Mouse (Mus musculus): Measurements from ENCODE around the gene 2310011J03Rik. TPM values are rescaled to one million over a fixed set of nuclear protein-coding genes. Genes with fewer than 3 reads are reported as not detected.

The 2310011J03Rik gene
- total and polyA plus RNA-seq, 3 experiments = 13.3 to 27.3 (median 14.5) TPM

DNA sequence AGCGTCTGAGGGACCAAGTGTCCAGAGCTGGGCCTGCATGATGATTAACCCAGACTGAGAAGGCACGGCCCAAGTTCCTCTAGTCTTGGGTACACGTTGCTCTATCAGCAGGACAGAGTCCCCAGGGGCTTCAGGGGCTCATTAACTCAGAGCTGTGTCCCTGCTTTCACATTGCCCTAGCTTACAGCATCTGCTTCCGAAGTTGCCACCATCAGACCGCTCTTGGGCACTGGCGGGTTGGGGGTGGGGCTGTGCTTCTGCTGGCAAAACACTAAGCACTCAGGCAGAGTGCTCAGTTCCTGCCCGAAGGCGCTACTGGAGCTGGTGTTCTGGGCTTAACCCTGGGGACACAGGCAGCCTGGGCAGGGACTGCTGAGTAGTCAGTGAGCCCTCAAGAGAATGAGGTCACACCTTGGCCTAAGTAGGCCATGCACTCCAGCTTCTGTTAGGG lies 38.4 kb downstream of the 2310011J03Rik start:
- Histone ChIP-seq H3K4me3 (no peak overlapping the region), H3K36me3 (ENCODE audit: control insufficient read depth, insufficient read depth, low read length) (no peaks in the 10 kb centered on the region), H3K79me2 (replicated peaks; ENCODE audit: control insufficient read depth, insufficient read depth, low read length) (no peaks in the 10 kb centered on the region), H3K4me1 (ENCODE audit: control insufficient read depth, insufficient read depth, low read length) (peaks cover 4% of the 10 kb centered on the region; the same call in 1 of the 2 replicates), H3K27me3 (ENCODE audit: control insufficient read depth, insufficient read depth, low read length) (no peaks in the 10 kb centered on the region), H3K9ac (ENCODE audit: low read depth, low read length) (no peak overlapping the region), H3K27ac (peak overlapping the region; percentile 78)
- intact Hi-C loops (cut with DNase I) = loop anchor here (1.0 kb wide), 1 partner anchor 30 kb away; no protein-coding TSS in a partner anchor
- 42% methylated on average over 8 of the region's 8 CpGs for WGBS
- peak in 1 of 2 experiments; percentile 62 for DNase-seq
- TF ChIP-seq EP300 (IDR thresholded peaks at IDR 0.05; ENCODE audit: insufficient read depth, low read depth, low read length) (no peak), POLR2A (IDR thresholded peaks at IDR 0.05; ENCODE audit: insufficient read depth, low read depth, low read length) (no peak), CTCF (IDR thresholded peaks at IDR 0.05) (no peak)

- no peaks in the 10 kb centered on the region for H3K27me3 ChIP-seq (ENCODE audit: control insufficient read depth, insufficient read depth, low read length)
- H3K9ac ChIP-seq (ENCODE audit: low read depth, low read length) = no peak overlapping the region
- WGBS = 55% methylated on average over 7 of the region's 7 CpGs
- H3K4me1 ChIP-seq (ENCODE audit: control insufficient read depth, insufficient read depth, low read length) = peaks cover 4% of the 10 kb centered on the region; the same call in 1 of the 2 replicates
- H3K79me2 ChIP-seq (replicated peaks; ENCODE audit: control insufficient read depth, insufficient read depth, low read length) = no peaks in the 10 kb centered on the region
- TF ChIP-seq POLR2A (IDR thresholded peaks at IDR 0.05; ENCODE audit: insufficient read depth, low read depth, low read length) = 0 out of 2 replicates have a peak, but pooled peaks have one; percentile 19
- TF ChIP-seq CTCF (IDR thresholded peaks at IDR 0.05) = no peak
- TF ChIP-seq EP300 (IDR thresholded peaks at IDR 0.05; ENCODE audit: insufficient read depth, low read depth, low read length) = peak; percentile 87
- peak overlapping the region; percentile 78 for H3K27ac ChIP-seq
- no peaks in the 10 kb centered on the region for H3K36me3 ChIP-seq (ENCODE audit: control insufficient read depth, insufficient read depth, low read length)
- no peak overlapping the region for H3K4me3 ChIP-seq
- intact Hi-C loops (cut with DNase I) = loop anchor here (1.0 kb wide), 1 partner anchor 29 kb away; no protein-coding TSS in a partner anchor
- DNase-seq = peak in 1 of 2 experiments; percentile 69
These were observed 39.0 kb downstream of the 2310011J03Rik start for GRCm38 (mm10) chr10:80281304-80281703.

GRCm38 (mm10) chr10:80279273-80279672 lies 41.1 kb downstream of the 2310011J03Rik start:
- no peaks in the 10 kb centered on the region for H3K27me3 ChIP-seq (ENCODE audit: control insufficient read depth, insufficient read depth, low read length)
- no peak overlapping the region for H3K27ac ChIP-seq
- 87% methylated on average over 12 of the region's 12 CpGs for WGBS
- H3K9ac ChIP-seq (ENCODE audit: low read depth, low read length) = no peak overlapping the region
- intact Hi-C loops (cut with DNase I) = no loop called here
- no peaks in the 10 kb centered on the region for H3K79me2 ChIP-seq (replicated peaks; ENCODE audit: control insufficient read depth, insufficient read depth, low read length)
- TF ChIP-seq POLR2A (IDR thresholded peaks at IDR 0.05; ENCODE audit: insufficient read depth, low read depth, low read length) = no peak
- no peak for TF ChIP-seq CTCF (IDR thresholded peaks at IDR 0.05)
- no peak for TF ChIP-seq EP300 (IDR thresholded peaks at IDR 0.05; ENCODE audit: insufficient read depth, low read depth, low read length)
- no peaks in the 10 kb centered on the region for H3K36me3 ChIP-seq (ENCODE audit: control insufficient read depth, insufficient read depth, low read length)
- H3K4me1 ChIP-seq (ENCODE audit: control insufficient read depth, insufficient read depth, low read length) = peaks cover 4% of the 10 kb centered on the region; the same call in 1 of the 2 replicates
- DNase-seq = no peak
- H3K4me3 ChIP-seq = no peak overlapping the region

DNA sequence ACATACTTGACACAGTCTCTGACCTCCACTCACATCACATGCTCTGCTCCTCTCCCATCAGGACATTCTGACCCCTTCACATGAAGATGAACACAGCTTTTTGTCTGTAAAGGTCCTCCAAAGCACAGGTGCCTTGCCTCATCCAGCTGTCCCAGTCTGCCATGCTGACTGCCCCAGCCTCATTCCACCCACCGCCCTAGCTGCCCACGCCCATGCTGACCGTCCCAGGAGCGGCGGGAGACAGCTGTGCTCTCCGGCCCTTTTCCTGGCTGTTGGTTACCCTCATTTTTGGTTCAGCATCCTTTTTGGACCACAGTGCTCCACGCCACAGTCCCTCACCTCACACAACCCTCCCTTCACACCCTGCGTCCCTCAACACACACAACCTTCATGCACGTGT lies 41.9 kb downstream of the 2310011J03Rik start:
- 92% methylated on average over 9 of the region's 9 CpGs for WGBS
- H3K27me3 ChIP-seq (ENCODE audit: control insufficient read depth, insufficient read depth, low read length) = no peaks in the 10 kb centered on the region
- no peak overlapping the region for H3K4me3 ChIP-seq
- DNase-seq = no peak
- no peaks in the 10 kb centered on the region for H3K36me3 ChIP-seq (ENCODE audit: control insufficient read depth, insufficient read depth, low read length)
- no peak overlapping the region for H3K27ac ChIP-seq
- H3K4me1 ChIP-seq (ENCODE audit: control insufficient read depth, insufficient read depth, low read length) = peaks cover 6% of the 10 kb centered on the region; the same call in 1 of the 2 replicates
- H3K9ac ChIP-seq (ENCODE audit: low read depth, low read length) = no peak overlapping the region
- H3K79me2 ChIP-seq (replicated peaks; ENCODE audit: control insufficient read depth, insufficient read depth, low read length) = no peaks in the 10 kb centered on the region
- TF ChIP-seq POLR2A (IDR thresholded peaks at IDR 0.05; ENCODE audit: insufficient read depth, low read depth, low read length) (no peak), CTCF (IDR thresholded peaks at IDR 0.05) (no peak), EP300 (IDR thresholded peaks at IDR 0.05; ENCODE audit: insufficient read depth, low read depth, low read length) (no peak)
- intact Hi-C loops (cut with DNase I) = no loop called here

DNA sequence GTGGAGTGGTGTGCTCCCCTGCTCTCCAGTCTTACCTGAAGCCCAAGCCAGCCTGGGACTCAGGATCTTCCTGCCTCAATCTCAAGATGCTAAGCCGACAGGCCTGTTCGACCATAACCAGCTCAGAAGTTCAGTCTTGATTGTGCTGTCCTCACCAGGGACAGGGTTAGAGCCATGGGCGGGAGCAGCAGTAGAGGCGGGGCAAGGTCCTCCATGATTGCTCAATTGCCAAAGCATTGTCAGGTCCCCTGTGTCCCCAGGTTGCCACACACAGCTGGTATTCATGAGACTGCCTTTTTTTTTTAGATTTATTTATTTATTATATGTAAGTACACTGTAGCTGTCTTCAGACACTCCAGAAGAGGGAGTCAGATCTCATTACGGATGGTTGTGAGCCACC lies 44.1 kb downstream of the 2310011J03Rik start:
- no peak overlapping the region for H3K9ac ChIP-seq (ENCODE audit: low read depth, low read length)
- H3K79me2 ChIP-seq (replicated peaks; ENCODE audit: control insufficient read depth, insufficient read depth, low read length) = peaks cover 4% of the 10 kb centered on the region; the same call in 1 of the 2 replicates
- no peak for DNase-seq
- H3K36me3 ChIP-seq (ENCODE audit: control insufficient read depth, insufficient read depth, low read length) = no peaks in the 10 kb centered on the region
- H3K4me3 ChIP-seq = no peak overlapping the region
- TF ChIP-seq POLR2A (IDR thresholded peaks at IDR 0.05; ENCODE audit: insufficient read depth, low read depth, low read length) = no peak
- no peak for TF ChIP-seq CTCF (IDR thresholded peaks at IDR 0.05)
- TF ChIP-seq EP300 (IDR thresholded peaks at IDR 0.05; ENCODE audit: insufficient read depth, low read depth, low read length) = no peak
- intact Hi-C loops (cut with DNase I) = no loop called here
- 85% methylated on average over 5 of the region's 5 CpGs for WGBS
- peaks cover 6% of the 10 kb centered on the region for H3K4me1 ChIP-seq (ENCODE audit: control insufficient read depth, insufficient read depth, low read length)
- no peak overlapping the region for H3K27ac ChIP-seq
- no peaks in the 10 kb centered on the region for H3K27me3 ChIP-seq (ENCODE audit: control insufficient read depth, insufficient read depth, low read length)

- Histone ChIP-seq H3K4me3 (no peak overlapping the region), H3K36me3 (ENCODE audit: control insufficient read depth, insufficient read depth, low read length) (no peaks in the 10 kb centered on the region), H3K27ac (no peak overlapping the region), H3K9ac (ENCODE audit: low read depth, low read length) (no peak overlapping the region), H3K79me2 (replicated peaks; ENCODE audit: control insufficient read depth, insufficient read depth, low read length) (peaks cover 10% of the 10 kb centered on the region), H3K27me3 (ENCODE audit: control insufficient read depth, insufficient read depth, low read length) (no peaks in the 10 kb centered on the region), H3K4me1 (ENCODE audit: control insufficient read depth, insufficient read depth, low read length) (peaks cover 21% of the 10 kb centered on the region)
- intact Hi-C loops (cut with DNase I) = no loop called here
- DNase-seq = no peak
- no peak for TF ChIP-seq CTCF (IDR thresholded peaks at IDR 0.05)
- TF ChIP-seq POLR2A (IDR thresholded peaks at IDR 0.05; ENCODE audit: insufficient read depth, low read depth, low read length) = no peak
- no peak for TF ChIP-seq EP300 (IDR thresholded peaks at IDR 0.05; ENCODE audit: insufficient read depth, low read depth, low read length)
- WGBS = 59% methylated on average over 3 of the region's 3 CpGs
These were observed 46.5 kb downstream of the 2310011J03Rik start for GRCm38 (mm10) chr10:80273847-80274246.
